Mouse (Mus musculus): ENCODE results near the gene Slc30a10. TPM values are rescaled to one million over a fixed set of nuclear protein-coding genes. Genes with fewer than 3 reads are reported as not detected.
A peak's percentile ranks its signal among the peaks of the same experiment; 100 is the strongest.

The Slc30a10 gene
- total RNA-seq, 2 experiments from 2014 or later, result not detected

DNA sequence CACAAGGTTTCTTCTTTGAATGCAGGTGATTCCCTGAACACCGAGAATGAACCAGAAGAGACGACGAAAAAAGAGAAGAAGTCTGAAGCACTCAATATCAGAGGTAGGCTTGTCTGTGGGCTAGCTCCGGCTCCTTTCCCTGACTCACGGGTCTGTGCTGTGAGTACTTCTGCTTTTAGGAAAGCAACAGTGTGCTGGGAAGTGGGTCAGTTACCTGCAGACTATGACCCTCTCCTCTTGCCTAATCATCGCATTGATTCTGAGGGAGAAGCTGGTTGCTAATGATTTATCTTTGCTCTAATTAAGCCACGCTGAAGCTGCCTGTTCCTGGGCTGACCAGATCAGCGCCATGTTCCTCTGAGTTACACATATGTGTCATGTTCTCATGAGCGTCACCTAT lies 1.7 kb downstream of the Slc30a10 start:
- 0 out of 2 replicates have a peak, but pooled peaks have one; percentile 29 for ATAC-seq (replicated peaks; ENCODE audit: poor library complexity, severe bottlenecking)

DNA sequence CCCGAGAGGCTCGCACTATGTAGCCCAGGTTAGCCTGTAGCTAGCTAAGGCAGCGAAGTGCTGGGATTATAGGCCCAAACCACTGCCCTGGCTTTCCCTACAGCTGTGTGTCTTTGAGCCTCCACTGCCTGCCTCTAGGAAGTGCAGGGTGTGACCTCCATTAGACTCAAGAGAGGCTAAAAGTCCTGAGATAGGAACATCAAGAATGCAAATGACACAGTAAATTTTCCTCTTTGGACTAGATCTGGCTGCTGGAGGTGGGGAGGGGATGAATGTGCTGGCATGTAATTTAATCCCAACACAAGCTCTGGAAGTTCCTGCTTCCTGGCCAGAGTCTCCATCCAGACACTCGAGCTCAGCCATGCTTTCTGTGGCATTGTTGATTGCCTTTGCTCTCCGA lies 5.4 kb downstream of the Slc30a10 start:
- no peak for ATAC-seq (replicated peaks; ENCODE audit: poor library complexity, severe bottlenecking)

DNA sequence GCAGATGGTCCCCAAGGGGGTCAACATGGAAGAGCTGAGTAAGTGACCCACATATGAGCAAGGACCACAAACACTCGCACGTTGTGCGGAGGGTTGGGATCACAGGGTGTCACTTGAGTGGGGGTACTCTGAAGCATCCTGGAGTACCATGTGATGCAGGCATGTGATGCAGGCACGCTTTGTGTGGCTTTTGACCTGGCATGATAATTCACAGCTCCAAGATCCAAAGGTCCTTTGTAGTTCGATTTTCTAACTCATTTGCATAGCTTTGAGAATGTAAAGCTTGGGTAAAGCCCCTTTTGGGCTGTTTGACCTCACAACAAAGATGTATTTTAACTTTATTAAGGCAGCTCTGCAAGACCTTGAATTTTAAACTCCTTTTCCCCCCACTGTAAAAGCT lies 8.2 kb downstream of the Slc30a10 start:
- no peak for ATAC-seq (replicated peaks; ENCODE audit: poor library complexity, severe bottlenecking)

DNA sequence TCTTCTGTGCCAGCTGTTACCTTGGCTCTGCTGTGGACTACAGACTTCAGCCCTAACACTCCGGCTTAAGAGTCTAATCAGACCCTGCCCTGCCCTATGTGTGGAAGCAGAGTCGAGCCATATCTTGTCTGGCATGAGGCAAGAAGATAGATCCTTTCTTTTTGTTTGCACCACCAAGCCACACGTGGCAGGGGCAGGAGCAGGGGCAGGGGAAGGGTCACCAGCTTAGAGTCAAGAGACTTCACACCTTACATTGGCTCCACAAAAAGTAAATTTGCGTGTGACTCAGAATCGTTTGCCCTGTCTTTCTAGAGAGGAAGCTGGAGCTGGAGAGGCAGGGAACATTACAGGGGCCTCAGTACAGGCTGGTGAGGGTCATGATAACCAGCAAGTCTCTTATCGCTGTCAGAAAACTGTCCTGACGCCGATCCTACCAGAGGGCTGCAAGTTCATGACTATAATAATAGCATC lies 14.9 kb downstream of the Slc30a10 start:
- ATAC-seq (replicated peaks; ENCODE audit: poor library complexity, severe bottlenecking), result no peak

DNA sequence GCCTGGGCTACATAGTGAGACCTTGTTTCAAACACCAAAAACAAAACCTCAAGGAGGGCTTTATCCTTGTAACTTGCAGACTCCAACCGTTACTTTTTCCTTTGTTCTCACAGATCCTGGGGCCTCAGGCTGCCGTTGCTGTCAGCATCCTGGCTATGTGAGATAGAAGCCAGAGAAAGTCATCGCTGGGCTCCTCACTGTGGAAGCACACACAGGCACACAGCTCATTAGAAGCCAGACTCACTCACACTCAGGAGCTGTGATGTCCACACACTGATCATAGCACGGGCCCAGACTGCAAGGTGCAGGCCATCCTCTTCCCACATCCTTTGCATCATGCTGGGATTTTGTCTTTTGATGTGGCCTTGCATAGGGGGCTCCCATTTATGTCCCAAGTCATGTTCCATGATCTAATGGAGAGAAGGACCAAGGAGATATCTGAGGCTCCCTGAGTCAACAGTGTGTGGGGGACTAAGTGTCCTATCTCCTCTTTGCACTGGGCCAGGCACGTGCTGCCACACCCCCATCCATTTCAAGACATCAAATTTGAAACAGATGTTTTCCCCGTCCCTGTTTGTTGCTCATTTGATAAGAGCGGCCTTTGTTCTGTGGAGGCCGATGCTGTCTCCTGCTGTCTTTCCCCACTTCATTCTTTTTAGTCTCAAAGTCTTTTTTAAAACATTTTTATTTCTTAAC lies 17.5 kb downstream of the Slc30a10 start:
- ATAC-seq (replicated peaks; ENCODE audit: poor library complexity, severe bottlenecking), result no peak

DNA sequence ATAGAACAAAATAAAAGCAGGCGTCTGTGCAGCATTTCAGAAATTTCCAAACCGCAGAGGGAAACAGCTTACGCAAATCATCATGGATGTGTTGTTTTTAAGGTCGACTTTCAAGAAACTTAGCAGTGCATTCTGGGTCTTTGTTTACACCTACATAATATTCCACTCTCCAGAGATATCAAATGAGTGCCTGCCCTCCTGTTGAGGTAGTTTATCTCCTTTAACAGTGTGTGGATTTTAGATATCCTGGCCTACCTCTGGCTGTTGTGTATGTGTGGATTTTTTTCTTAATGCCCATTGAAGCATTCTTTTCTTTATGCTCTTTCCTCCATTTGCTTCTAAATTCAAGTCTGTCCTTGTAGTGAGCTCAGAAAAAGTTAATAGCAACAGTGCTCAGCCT lies 18.1 kb downstream of the Slc30a10 start:
- no peak for ATAC-seq (replicated peaks; ENCODE audit: poor library complexity, severe bottlenecking)

DNA sequence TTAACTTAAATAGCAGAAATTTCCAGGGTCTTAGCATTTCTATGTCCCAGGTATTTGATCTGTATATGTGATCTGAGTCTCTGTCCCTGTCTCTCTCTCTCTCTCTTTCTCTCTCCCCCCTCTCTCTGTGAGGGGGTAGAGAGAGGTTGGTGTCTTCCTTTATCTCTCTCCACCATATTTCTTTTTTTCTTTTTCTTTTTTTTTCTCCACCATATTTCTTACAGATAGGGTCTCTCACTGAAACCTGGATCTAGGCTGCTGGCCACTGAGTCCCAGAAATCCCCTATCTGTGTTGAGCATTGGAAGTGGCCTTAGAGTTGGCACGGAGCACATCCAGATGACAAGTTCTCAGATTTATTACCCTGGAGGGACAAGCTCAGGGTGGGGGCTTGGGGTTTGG lies 18.8 kb downstream of the Slc30a10 start:
- no peak for ATAC-seq (replicated peaks; ENCODE audit: poor library complexity, severe bottlenecking)

DNA sequence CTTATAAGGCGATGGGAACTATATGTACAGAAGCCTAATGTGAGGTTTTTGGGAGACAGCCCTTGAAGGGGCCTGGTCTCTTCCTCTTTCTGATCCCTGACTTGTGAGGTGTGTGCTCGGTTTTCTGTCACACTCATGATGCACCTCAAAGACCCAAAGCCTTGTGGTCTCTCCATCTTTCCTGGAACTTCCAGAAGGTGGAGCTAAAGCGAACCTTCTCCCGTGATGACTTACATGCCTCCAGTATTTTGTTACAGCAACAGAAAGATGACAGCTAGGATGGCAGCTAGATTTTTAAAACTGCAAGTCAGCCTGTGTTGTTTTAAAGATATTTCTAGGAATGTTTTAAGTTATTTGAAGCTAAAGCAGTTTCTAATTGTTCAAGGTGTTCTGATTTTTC lies 25.2 kb downstream of the Slc30a10 start:
- no peak for ATAC-seq (replicated peaks; ENCODE audit: poor library complexity, severe bottlenecking)

DNA sequence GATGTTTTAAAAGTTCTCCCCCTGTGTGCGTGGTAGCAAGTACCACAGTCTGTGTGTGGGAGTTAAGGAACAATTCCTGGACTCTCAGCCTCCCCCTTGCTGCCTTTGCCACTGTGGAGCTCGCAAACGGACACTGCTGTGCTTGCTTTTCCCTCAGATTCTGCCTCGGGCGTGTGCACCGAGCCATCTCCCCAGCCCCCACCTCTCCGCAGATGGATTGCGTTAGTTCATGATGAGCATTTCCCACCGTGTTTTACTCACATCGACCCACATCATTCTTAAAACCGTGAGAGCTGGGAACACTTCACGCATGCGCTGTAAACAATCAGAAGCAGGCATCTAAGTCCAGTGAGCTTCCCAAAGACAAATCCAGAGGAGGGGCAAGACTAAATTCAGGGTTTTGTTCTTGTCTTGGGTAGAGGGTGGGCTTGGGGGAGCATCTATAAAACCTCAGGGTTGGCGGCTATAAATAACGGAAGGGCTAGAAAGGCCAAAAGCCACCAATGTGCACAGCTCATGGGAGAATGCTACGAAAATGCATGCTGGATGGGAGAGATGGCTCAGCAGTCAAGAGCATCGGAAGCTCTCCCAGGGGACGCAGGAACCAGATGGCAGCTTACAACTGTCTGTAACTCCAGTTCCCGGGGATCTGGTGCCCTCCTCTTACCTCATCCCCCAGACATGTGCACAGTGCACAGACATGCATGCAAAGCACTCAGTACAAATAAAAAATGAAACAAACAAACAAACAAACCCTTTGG lies 27.5 kb downstream of the Slc30a10 start:
- ATAC-seq (replicated peaks; ENCODE audit: poor library complexity, severe bottlenecking), result no peak

DNA sequence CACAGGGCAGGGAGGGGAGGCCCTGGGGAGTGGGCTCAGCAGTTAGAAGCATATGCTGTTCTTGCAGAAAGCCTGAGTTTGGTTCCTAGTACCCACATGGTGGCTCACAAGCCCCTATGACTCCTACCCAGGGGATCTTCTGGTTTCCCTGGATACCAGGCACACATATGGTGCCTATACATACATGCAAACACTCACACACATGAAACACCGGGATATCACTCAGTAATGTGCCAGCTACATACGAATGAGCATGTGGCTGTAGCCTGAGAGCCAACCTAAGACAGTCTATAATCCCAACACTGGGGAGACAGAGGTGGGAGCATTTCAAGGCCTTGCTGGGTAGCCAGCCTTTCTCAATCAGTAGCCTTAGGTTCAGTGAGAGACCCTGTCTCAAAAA lies 28.1 kb downstream of the Slc30a10 start:
- no peak for ATAC-seq (replicated peaks; ENCODE audit: poor library complexity, severe bottlenecking)

DNA sequence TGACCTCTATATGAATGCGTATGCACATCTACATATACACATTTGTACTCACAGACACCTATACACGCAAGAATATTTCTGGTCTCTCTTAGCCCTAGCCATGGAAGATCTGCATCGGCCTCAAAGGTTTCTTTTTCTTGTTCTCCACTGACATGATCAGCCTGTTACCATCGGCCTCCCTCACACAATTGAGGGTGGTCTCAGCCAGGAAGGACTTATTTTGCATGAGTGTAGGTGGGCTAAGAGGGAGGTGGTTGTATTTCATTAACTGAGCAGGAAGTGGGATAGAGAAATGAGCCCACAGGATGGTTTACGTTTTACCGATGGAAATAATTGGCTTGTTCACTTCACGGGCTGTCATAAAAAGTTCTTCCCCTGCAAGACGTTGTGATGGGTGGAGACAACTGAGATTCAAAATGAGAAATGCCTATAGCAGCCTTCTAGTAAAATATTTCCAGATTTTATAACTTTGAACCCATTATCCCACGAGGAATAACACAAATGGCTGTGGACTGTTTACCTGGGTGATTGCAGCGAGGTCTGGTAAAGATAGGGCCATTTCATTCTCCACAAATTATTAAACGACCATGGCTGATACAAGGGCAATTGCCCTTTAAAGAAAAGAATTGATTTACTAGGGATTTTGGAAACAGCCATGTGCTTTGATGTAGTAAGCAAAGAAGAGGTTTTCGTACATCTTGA lies 28.9 kb downstream of the Slc30a10 start:
- no peak for ATAC-seq (replicated peaks; ENCODE audit: poor library complexity, severe bottlenecking)

DNA sequence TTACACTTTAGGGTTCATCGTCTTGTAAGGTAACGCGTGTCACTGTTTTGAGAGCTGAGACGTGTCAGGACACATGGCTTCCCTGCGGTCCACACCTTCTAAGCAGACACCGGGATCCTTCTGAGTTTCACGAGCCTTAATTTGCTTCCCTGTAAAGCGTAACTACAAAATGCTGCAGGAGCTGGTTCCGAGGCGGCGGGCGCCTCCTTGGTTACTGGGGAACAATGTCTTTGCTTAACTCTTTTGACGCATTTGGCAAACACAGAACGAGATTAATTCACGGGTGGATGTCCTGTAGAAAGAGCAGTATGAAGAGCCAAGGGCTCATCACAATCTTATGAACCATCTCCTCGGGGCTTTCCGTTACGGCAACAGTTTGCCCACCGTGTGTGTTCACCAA lies 29.6 kb downstream of the Slc30a10 start:
- no peak for ATAC-seq (replicated peaks; ENCODE audit: poor library complexity, severe bottlenecking)

DNA sequence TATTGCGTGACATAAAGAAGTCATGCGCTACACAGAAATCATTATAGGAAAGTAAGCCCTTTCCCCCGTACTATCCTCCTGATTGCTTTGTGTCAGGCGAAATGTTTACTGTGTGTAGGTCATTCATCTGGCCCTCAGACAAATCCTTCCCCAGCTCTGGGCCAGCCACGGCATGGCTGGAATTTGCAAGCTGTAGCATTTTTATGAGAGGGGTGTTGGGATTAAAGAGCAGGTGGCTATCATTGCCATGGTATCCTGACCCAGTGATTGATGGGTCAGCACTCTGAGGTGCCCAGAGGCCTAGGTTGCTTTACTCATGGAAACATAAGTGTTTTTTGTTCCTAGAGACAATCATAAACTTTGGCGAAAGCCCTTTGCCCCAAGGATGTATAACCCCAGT lies 35.2 kb downstream of the Slc30a10 start:
- ATAC-seq (replicated peaks; ENCODE audit: poor library complexity, severe bottlenecking), result no peak

DNA sequence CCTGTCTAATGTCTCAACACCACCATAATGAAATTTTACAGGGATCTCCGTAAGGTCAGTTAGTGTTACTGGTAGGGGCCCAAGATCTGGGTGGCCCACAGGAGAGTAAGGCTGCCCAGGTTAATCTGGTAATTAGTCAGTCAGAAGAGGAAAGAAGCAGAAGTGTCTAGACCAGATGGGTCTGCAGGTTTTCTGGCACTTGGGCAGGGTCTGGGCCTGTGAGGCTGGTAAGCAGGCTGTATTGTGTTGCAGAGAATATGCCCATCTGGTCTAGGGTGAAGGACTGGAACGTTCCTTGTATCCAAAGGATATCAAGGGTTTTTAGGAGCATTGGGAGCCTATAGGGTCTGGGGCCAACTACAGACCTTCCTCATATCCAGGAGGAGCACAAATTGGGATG lies 36.0 kb downstream of the Slc30a10 start:
- no peak for ATAC-seq (replicated peaks; ENCODE audit: poor library complexity, severe bottlenecking)

DNA sequence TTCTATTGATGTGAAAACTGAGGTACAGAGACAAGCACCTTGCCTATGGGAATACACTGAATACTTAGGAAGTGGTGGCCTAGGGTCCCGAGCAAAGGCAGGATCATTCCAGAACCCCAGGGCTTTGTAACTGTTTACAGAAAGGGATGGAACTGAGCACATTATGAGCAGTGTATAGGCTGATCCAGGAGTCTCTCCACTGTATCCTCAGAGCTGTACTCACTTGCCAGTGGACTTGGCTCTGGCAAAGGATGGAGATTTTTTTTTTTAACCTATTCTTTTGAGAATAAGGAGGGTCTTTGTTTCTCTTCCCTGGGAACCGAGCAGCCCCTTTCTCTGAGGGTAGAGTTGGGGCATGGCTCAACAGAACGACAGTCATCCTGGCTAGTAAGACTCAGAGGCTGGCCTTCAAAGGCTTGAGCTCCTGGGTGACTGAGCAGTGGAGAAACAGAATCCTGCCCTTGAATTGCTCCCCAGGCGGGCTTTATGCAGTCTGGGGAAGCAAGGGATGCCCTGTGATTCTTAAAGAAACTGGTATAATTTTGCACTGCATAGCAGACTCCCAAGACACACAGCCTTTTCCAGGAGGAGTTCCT lies 38.9 kb downstream of the Slc30a10 start:
- no peak for ATAC-seq (replicated peaks; ENCODE audit: poor library complexity, severe bottlenecking)

DNA sequence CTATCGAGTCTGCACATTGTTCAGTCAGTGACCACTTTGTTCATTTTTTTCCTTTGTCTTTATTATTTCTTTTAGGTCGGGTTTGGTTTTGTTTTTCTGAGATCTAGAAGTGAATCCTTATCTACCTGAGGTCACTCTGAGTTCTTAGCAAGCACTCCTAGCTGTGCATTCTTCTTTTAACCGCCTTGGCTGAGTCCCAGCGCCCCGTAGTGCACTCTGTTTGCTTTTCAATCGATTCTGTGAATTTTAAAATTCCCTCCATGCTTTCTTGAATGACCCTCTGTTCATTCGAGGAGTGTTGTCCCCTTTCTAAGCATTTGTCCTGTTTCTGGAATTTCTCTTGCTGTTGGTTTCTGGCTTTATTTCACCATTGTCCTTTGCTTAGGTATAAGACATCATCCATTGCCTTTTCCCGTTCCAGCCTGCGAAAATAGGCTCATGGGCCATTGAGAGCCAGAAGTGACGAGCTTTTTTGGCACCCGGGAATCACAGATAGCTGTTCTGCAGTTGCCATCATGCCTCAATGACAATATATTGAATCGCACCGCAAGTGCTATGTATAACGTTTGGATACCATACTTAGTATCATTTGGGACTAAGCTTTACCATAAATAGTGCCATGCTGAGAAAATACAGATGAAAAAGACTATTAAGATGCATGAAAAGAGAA lies 42.3 kb downstream of the Slc30a10 start:
- ATAC-seq (replicated peaks; ENCODE audit: poor library complexity, severe bottlenecking), result no peak

DNA sequence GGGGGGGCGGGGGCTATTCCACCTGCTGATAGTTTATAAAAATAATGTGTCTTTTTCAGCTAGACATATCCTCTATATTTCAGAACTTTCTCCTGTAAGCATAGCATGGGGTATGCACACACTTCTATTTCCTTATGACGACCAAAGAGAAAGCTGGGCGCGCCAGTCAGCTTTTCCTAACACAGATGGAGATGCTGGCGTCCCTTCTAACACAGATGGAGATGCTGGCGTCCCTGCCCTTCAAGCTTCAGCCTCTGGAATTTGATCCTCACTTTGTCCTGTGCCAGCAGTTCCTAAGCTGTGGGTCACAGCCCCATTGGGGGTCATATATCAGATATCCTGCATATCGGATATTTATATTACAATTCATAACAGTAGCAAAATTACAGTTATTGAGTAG lies 46.0 kb downstream of the Slc30a10 start:
- ATAC-seq (replicated peaks; ENCODE audit: poor library complexity, severe bottlenecking), result no peak

DNA sequence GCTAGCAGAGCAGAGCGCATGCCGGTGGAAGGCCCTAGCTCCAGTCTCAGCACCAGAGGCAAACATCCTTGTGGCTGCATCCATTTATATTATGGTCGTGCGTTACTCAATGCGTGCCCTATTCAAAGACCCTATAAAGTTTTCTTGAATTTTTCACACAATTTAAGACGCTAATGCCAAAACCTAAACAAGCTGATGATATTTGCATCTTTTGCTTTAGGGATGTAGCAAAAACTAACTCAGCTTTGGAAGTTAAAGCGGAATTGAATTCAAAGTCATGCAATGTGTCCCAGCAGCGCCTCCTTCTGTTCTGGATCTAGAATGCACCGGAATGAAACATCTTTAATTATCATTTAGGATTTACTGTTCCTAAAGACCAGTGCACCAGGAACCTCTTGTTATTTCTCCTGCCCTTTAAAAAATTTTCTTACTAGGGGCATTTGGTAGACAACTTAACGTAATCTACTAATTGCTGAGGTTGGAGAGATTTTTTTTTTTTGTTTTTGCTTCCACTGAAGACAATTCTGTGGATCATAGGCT lies 47.2 kb downstream of the Slc30a10 start:
- no peak for ATAC-seq (replicated peaks; ENCODE audit: poor library complexity, severe bottlenecking)

DNA sequence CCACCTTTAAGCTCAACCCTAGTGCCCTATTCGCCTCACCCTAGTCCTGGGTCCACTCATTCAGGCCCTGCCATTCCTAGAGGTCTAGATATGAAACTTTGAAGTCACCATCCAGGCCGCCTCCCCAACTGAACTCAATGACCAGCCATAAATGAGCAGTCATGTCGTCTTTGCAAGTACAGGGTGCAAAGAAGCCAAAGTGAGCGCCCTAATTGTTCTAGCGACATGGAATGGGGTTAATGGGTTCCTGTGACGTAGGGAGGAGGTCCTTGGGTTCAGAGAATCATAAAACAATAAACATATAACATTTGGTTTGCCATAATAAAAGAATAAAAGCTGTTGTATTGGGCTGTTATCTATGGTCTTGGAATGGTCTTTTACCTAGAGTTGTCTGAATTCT lies 47.9 kb downstream of the Slc30a10 start:
- ATAC-seq (replicated peaks; ENCODE audit: poor library complexity, severe bottlenecking), result no peak

DNA sequence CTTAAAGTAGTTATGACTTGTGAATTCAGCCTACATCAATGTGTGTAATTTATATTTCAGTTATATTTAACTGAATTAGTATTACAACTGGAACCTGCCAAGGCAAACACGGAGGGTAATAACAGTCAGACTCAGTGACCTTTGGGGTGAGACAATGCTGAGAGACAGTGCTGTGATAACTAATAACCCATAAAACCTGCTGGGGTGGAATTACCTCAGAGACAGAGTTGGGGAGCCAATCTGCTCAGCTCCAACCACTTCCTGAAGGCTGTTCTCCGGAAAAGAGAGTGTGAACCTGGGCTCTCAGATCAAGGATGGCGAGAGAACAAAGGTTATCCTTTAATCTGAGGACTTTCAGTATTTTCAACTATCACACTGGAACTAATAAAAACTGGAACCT lies 54.4 kb downstream of the Slc30a10 start:
- no peak for ATAC-seq (replicated peaks; ENCODE audit: poor library complexity, severe bottlenecking)

Data from granulocyte monocyte progenitor cell, adult 5-6 weeks (primary cell).